16 mouse cellular contexts compared by ENCODE assay signal in the genomic region with DNA sequence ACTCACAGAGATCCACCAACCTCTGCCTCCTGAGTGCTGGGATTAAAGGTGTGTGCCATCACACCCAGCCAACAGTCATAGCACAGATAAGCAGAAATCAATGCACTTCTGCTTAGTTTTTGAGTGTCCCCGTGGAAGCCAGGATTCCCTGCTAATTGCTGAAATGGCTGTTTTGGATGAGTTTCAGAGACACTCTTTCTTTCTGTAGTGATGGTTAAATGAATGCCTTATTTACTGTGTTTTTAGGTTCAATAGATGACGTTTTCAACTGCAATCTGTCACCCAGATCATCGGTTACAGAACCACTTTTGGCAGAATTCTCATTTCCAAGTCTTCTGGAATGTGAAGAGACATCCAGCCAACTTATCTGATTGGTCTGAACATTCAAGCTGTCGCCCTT. TPM values are rescaled to one million over a fixed set of nuclear protein-coding genes. Genes with fewer than 3 reads are reported as not detected.
DNase-seq lines count a peak whose midpoint lies in the region; ATAC-seq and TF ChIP-seq lines count a peak whose summit lies in the region.
"Had no signal": no experiment of that assay in that cellular context is flagged by ENCODE, and none has a peak within 500 bp of the region (broad histone marks: within the 10 kb centered on the region; RNA-seq: fewer than 3 reads in every experiment).

No protein-coding gene starts in this region.

- peaks cover 21% of the 10 kb centered on the region for H3K4me1 ChIP-seq in hindbrain, embryonic 13.5 days (replicated peaks)
- H3K4me1 ChIP-seq in hindbrain, embryonic 11.5 days (replicated peaks; ENCODE audit: control insufficient read depth, insufficient read depth, low read length), result peaks cover 2% of the 10 kb centered on the region
- H3K4me1 ChIP-seq in MEL (ENCODE audit: control insufficient read depth in 1 of 2, insufficient read depth in 2 of 2, low read length in 2 of 2), result peaks cover 11 to 28% of the 10 kb centered on the region in 2 experiments
- peaks cover 20% of the 10 kb centered on the region for H3K4me1 ChIP-seq in embryonic facial prominence, embryonic 12.5 days
- 0 out of 2 replicates have a peak, but pooled peaks cover 13% of the 10 kb centered on the region for H3K4me1 ChIP-seq in forebrain, postnatal 0 days (ENCODE audit: insufficient read depth)
- H3K4me1 ChIP-seq in lung, postnatal 0 days (ENCODE audit: insufficient read depth, low read depth, low read length), result no peaks in the 10 kb centered on the region

- no peaks in the 10 kb centered on the region for H3K36me3 ChIP-seq in hindbrain, embryonic 13.5 days
- H3K36me3 ChIP-seq in hindbrain, embryonic 11.5 days (ENCODE audit: control insufficient read depth, insufficient read depth, low read length), result no peaks in the 10 kb centered on the region
- H3K36me3 ChIP-seq in MEL (ENCODE audit: control insufficient read depth in 1 of 2, insufficient read depth in 2 of 2, low read length in 2 of 2), result peaks cover 0 to 12% of the 10 kb centered on the region in 2 experiments; a peak in 2 of 4 replicates
- no peaks in the 10 kb centered on the region for H3K36me3 ChIP-seq in embryonic facial prominence, embryonic 12.5 days
- H3K36me3 ChIP-seq in forebrain, postnatal 0 days (ENCODE audit: insufficient read depth), result no peaks in the 10 kb centered on the region
- H3K36me3 ChIP-seq in lung, postnatal 0 days (ENCODE audit: insufficient read depth, low read length), result no peaks in the 10 kb centered on the region
- H3K36me3 ChIP-seq: liver, embryonic 15.5 days; neural tube, embryonic 12.5 days had no signal

- no peak for TF ChIP-seq RAD21 in MEL (IDR thresholded peaks at IDR 0.05; ENCODE audit: low read depth, low read length)

- H3K27me3 ChIP-seq in hindbrain, embryonic 13.5 days, result no peaks in the 10 kb centered on the region
- H3K27me3 ChIP-seq in hindbrain, embryonic 11.5 days (ENCODE audit: control insufficient read depth, insufficient read depth, low read length), result no peaks in the 10 kb centered on the region
- H3K27me3 ChIP-seq in MEL (ENCODE audit: control insufficient read depth in 1 of 2, insufficient read depth in 2 of 2, low read length in 2 of 2), result no peaks in the 10 kb centered on the region
- H3K27me3 ChIP-seq in embryonic facial prominence, embryonic 12.5 days, result no peaks in the 10 kb centered on the region
- no peaks in the 10 kb centered on the region for H3K27me3 ChIP-seq in forebrain, postnatal 0 days (ENCODE audit: insufficient read depth, low read length)
- no peaks in the 10 kb centered on the region for H3K27me3 ChIP-seq in lung, postnatal 0 days (replicated peaks; ENCODE audit: insufficient read depth, low read length)
- H3K27me3 ChIP-seq: liver, embryonic 15.5 days; neural tube, embryonic 12.5 days had no signal

- no peak overlapping the region for H3K4me2 ChIP-seq in hindbrain, embryonic 13.5 days
- no peak overlapping the region for H3K4me2 ChIP-seq in hindbrain, embryonic 11.5 days (replicated peaks; ENCODE audit: low read depth, low read length)
- no peak overlapping the region for H3K4me2 ChIP-seq in embryonic facial prominence, embryonic 12.5 days (replicated peaks)
- H3K4me2 ChIP-seq in forebrain, postnatal 0 days (ENCODE audit: low read depth), result no peak overlapping the region
- no peak overlapping the region for H3K4me2 ChIP-seq in lung, postnatal 0 days (replicated peaks; ENCODE audit: low read depth, low read length)
- H3K4me2 ChIP-seq: liver, embryonic 15.5 days; neural tube, embryonic 12.5 days had no signal

- no peak overlapping the region for H3K4me3 ChIP-seq in hindbrain, embryonic 13.5 days
- no peak overlapping the region for H3K4me3 ChIP-seq in hindbrain, embryonic 11.5 days (ENCODE audit: low read depth, low read length)
- H3K4me3 ChIP-seq in MEL (ENCODE audit: control insufficient read depth in 1 of 2, insufficient read depth in 1 of 2, low read depth in 2 of 2, low read length in 2 of 2), result no peak overlapping the region
- no peak overlapping the region for H3K4me3 ChIP-seq in embryonic facial prominence, embryonic 12.5 days
- no peak overlapping the region for H3K4me3 ChIP-seq in forebrain, postnatal 0 days (ENCODE audit: low read depth, low read length)
- no peak overlapping the region for H3K4me3 ChIP-seq in lung, postnatal 0 days (ENCODE audit: low read depth, low read length)
- H3K4me3 ChIP-seq: liver, embryonic 15.5 days; neural tube, embryonic 12.5 days had no signal

- H3K9ac ChIP-seq in hindbrain, embryonic 13.5 days, result no peak overlapping the region
- no peak overlapping the region for H3K9ac ChIP-seq in hindbrain, embryonic 11.5 days (ENCODE audit: low read depth, low read length)
- H3K9ac ChIP-seq in MEL (ENCODE audit: control insufficient read depth, low read depth, low read length, poor library complexity, severe bottlenecking), result no peak overlapping the region
- no peak overlapping the region for H3K9ac ChIP-seq in embryonic facial prominence, embryonic 12.5 days
- no peak overlapping the region for H3K9ac ChIP-seq in forebrain, postnatal 0 days
- no peak overlapping the region for H3K9ac ChIP-seq in lung, postnatal 0 days (replicated peaks; ENCODE audit: low read depth)
- H3K9ac ChIP-seq: liver, embryonic 15.5 days; neural tube, embryonic 12.5 days had no signal

- no peaks in the 10 kb centered on the region for H3K9me3 ChIP-seq in hindbrain, embryonic 13.5 days
- H3K9me3 ChIP-seq in hindbrain, embryonic 11.5 days (ENCODE audit: control insufficient read depth, low read length), result no peaks in the 10 kb centered on the region
- no peaks in the 10 kb centered on the region for H3K9me3 ChIP-seq in MEL (replicated peaks; ENCODE audit: insufficient read depth, low read length)
- H3K9me3 ChIP-seq in embryonic facial prominence, embryonic 12.5 days, result no peaks in the 10 kb centered on the region
- no peaks in the 10 kb centered on the region for H3K9me3 ChIP-seq in forebrain, postnatal 0 days (ENCODE audit: low read length)
- H3K9me3 ChIP-seq in lung, postnatal 0 days (ENCODE audit: low read length), result no peaks in the 10 kb centered on the region
- H3K9me3 ChIP-seq: liver, embryonic 15.5 days; neural tube, embryonic 12.5 days had no signal

- peak overlapping the region; percentile 75 for H3K27ac ChIP-seq in hindbrain, embryonic 13.5 days
- H3K27ac ChIP-seq in hindbrain, embryonic 11.5 days (ENCODE audit: low read depth, low read length), result no peak overlapping the region
- no peak overlapping the region for H3K27ac ChIP-seq in MEL (ENCODE audit: control insufficient read depth, low read depth, low read length)
- H3K27ac ChIP-seq in embryonic facial prominence, embryonic 12.5 days, result 0 out of 2 replicates have a peak overlapping the region, but pooled peaks have one; percentile 87
- H3K27ac ChIP-seq in forebrain, postnatal 0 days (ENCODE audit: low read depth, low read length), result no peak overlapping the region
- no peak overlapping the region for H3K27ac ChIP-seq in lung, postnatal 0 days (ENCODE audit: low read length)
- H3K27ac ChIP-seq: liver, embryonic 15.5 days; neural tube, embryonic 12.5 days had no signal

- TF ChIP-seq CTCF in MEL (IDR thresholded peaks at IDR 0.05 in 2 of 3, conservative IDR thresholded peaks at IDR 0.05 in 1 of 3; ENCODE audit: control insufficient read depth in 1 of 3, insufficient read depth in 1 of 3, low read depth in 2 of 3, low read length in 3 of 3, poor library complexity in 1 of 3, severe bottlenecking in 1 of 3), result no peak
- TF ChIP-seq CTCF in forebrain, postnatal 0 days (IDR thresholded peaks at IDR 0.05; ENCODE audit: low read depth), result no peak
- no peak for TF ChIP-seq CTCF in lung, postnatal 0 days (IDR thresholded peaks at IDR 0.05)

- WGBS in hindbrain, embryonic 13.5 days, result 82% methylated on average over 4 of the region's 4 CpGs
- WGBS in hindbrain, embryonic 11.5 days, result 85% methylated on average over 4 of the region's 4 CpGs
- WGBS in embryonic facial prominence, embryonic 12.5 days, result 77% methylated on average over 4 of the region's 4 CpGs
- WGBS in forebrain, postnatal 0 days, result 37% methylated on average over 4 of the region's 4 CpGs
- 50% methylated on average over 4 of the region's 4 CpGs for WGBS in lung, postnatal 0 days

- H3K79me2 ChIP-seq in MEL (ENCODE audit: control insufficient read depth, insufficient read depth, low read length, poor library complexity), result no peaks in the 10 kb centered on the region

- no peak for TF ChIP-seq POLR2A in MEL (IDR thresholded peaks at IDR 0.05; ENCODE audit: control insufficient read depth in 1 of 2, insufficient read depth in 1 of 2, low read depth in 1 of 2, low read length in 2 of 2, poor library complexity in 1 of 2)

- DNase-seq in hindbrain, embryonic 11.5 days (ENCODE audit: low spot score), result no peak
- DNase-seq in MEL (ENCODE audit: low read depth, low spot score), result no peak
- no peak for DNase-seq in forebrain, postnatal 0 days
- no peak for DNase-seq in lung, postnatal 0 days (ENCODE audit: low spot score)
- DNase-seq in cerebellum, adult 11 months, result no peak
- DNase-seq: right cerebral cortex, adult 18-20 months had no signal

- TF ChIP-seq EP300 in MEL (IDR thresholded peaks at IDR 0.05; ENCODE audit: low read depth in 1 of 2, low read length in 2 of 2), result no peak
- no peak for TF ChIP-seq EP300 in lung, postnatal 0 days (IDR thresholded peaks at IDR 0.05)

- ATAC-seq in hindbrain, embryonic 13.5 days (ENCODE audit: low FRiP score), result no peak
- no peak for ATAC-seq in hindbrain, embryonic 11.5 days (ENCODE audit: low FRiP score)
- no peak for ATAC-seq in embryonic facial prominence, embryonic 12.5 days (ENCODE audit: insufficient number of reproducible peaks, insufficient read depth, low FRiP score, low TSS enrichment)
- ATAC-seq in forebrain, postnatal 0 days, result peak; percentile 30; the same call in 1 of the 2 replicates
- ATAC-seq in lung, postnatal 0 days, result no peak

RNA-seq across cellular contexts. Expression of a gene that starts 9.9 kb away (rescaled TPM):
- polyA plus RNA-seq in hindbrain, embryonic 13.5 days (2015; fragmentation: Nextera tagmentation; extraction: Ambion mirVana), result 0.93 and 1.5 TPM in 2 replicates
- polyA plus RNA-seq in hindbrain, embryonic 11.5 days (2014; fragmentation: Nextera tagmentation; extraction: Ambion mirVana), result 0.85 and 1.4 TPM in 2 replicates
- not detected in 2 replicates for total RNA-seq in MEL (2012; rRNA removed)
- not detected for polyA plus RNA-seq in MEL (2012; ENCODE audit: insufficient read depth in 1 of 2, insufficient read length in 2 of 2, low read depth in 1 of 2, low replicate concordance in 2 of 2, missing spikeins in 1 of 2)
- 0.63 and 0.70 TPM in 2 replicates for polyA plus RNA-seq in embryonic facial prominence, embryonic 12.5 days (2016; fragmentation: Nextera tagmentation; extraction: Ambion mirVana)
- total RNA-seq in forebrain, postnatal 0 days (2014; rRNA removed), result 0.14 and 2.8 TPM in 2 replicates
- polyA plus RNA-seq in forebrain, postnatal 0 days (2015; fragmentation: Nextera tagmentation; extraction: Ambion mirVana), result 1.5 and 1.8 TPM in 2 replicates
- 3.0 and 4.9 TPM in 2 replicates for polyA plus RNA-seq in lung, postnatal 0 days (2015; fragmentation: Nextera tagmentation; extraction: Ambion mirVana)
- total RNA-seq: adrenal gland, postnatal 36 days; common myeloid progenitor, adult 5-6 weeks; gastrocnemius, postnatal 36 days; heart, postnatal 14 days; megakaryocyte, adult 5-6 weeks had no signal
- polyA plus RNA-seq: liver, embryonic 15.5 days; small intestine, adult 2 months had no signal

RNA-seq across cellular contexts. Expression of a gene that starts 18.0 kb away (rescaled TPM):
- 2.1 and 2.5 TPM in 2 replicates for polyA plus RNA-seq in hindbrain, embryonic 13.5 days (2015; fragmentation: Nextera tagmentation; extraction: Ambion mirVana)
- 0.25 and 0.80 TPM in 2 replicates for polyA plus RNA-seq in hindbrain, embryonic 11.5 days (2014; fragmentation: Nextera tagmentation; extraction: Ambion mirVana)
- not detected in 2 replicates for total RNA-seq in MEL (2012; rRNA removed)
- polyA plus RNA-seq in MEL (2012; ENCODE audit: insufficient read depth in 1 of 2, insufficient read length in 2 of 2, low read depth in 1 of 2, low replicate concordance in 2 of 2, missing spikeins in 1 of 2), result not detected
- 0.89 and 1.3 TPM in 2 replicates for polyA plus RNA-seq in embryonic facial prominence, embryonic 12.5 days (2016; fragmentation: Nextera tagmentation; extraction: Ambion mirVana)
- total RNA-seq in forebrain, postnatal 0 days (2014; rRNA removed), result 1.7 and 2.1 TPM in 2 replicates
- 1.1 and 1.8 TPM in 2 replicates for polyA plus RNA-seq in forebrain, postnatal 0 days (2015; fragmentation: Nextera tagmentation; extraction: Ambion mirVana)
- 2.0 and 2.3 TPM in 2 replicates for polyA plus RNA-seq in lung, postnatal 0 days (2015; fragmentation: Nextera tagmentation; extraction: Ambion mirVana)
- total RNA-seq: common myeloid progenitor, adult 5-6 weeks; megakaryocyte, adult 5-6 weeks had no signal

Comparison
In these comparisons a context has a peak if more than half of its experiments do, and no peak if none do; other contexts are left out.
1. H3K27ac ChIP-seq: peak in hindbrain, embryonic 13.5 days (single experiment) and embryonic facial prominence, embryonic 12.5 days (single experiment); none in hindbrain, embryonic 11.5 days (single experiment), MEL (single experiment), forebrain, postnatal 0 days (single experiment) and lung, postnatal 0 days (single experiment).